Mouse (Mus musculus) Patski (cell line): ENCODE results near the gene Zfp609. TPM values are rescaled to one million over a fixed set of nuclear protein-coding genes. Genes with fewer than 3 reads are reported as not detected.
"Not testable (repeated sequence)": the region's sequence is repeated elsewhere in the genome, so short reads cannot be mapped to it uniquely, and the experiment has no call there.

ENCODE experiments used
- ATAC-seq: fragments of 100-300 bp; one replicate; pipeline ENCODE4 v1.8.0; 2021
- CTCF ChIA-PET: fragments of 350-600 bp; sonication (Branson Sonifier 250); formaldehyde crosslinking; loops from one replicate; lab custom pipeline; 2022; ENCODE audit warnings: inconsistent platforms; lab: Charles Lee
- POLR2A ChIA-PET: fragments of 350-600 bp; sonication (Branson Sonifier 250); formaldehyde crosslinking; loops from one replicate; lab custom pipeline; 2022; ENCODE audit warnings: antibody characterized with exemption, inconsistent platforms; lab: Charles Lee
- DNase-seq: peaks from one replicate; pipeline ENCODE4 v3.0.0-alpha.2; 2011; ENCODE audit warnings: low read depth, low spot score
- H3K27me3 ChIP-seq: fragments of 371-371 bp; one replicate; pipeline ENCODE4 v1.5.1; 2021
- CTCF ChIP-seq: fragments of 100-300 bp; IDR thresholded peaks from one replicate; pipeline ENCODE4 v1.5.1; 2021
- in situ Hi-C: fragments of 300-500 bp; cut with MboI; formaldehyde crosslinking; loops from 3 replicates; pipeline ENCODE4 v1.11.1; 2018; ENCODE audit warnings: low pct_unique_long_range_greater_than_20kb, mixed read lengths
- polyA plus RNA-seq: library from polyadenylated mRNA; unstranded; gene quantifications from one replicate; pipeline ENCODE4 v1.2.3, GENCODE M21; 2021

Zfp609 gene
- polyA plus RNA-seq, 1 experiment from 2014 or later: 25.7 TPM

DNA sequence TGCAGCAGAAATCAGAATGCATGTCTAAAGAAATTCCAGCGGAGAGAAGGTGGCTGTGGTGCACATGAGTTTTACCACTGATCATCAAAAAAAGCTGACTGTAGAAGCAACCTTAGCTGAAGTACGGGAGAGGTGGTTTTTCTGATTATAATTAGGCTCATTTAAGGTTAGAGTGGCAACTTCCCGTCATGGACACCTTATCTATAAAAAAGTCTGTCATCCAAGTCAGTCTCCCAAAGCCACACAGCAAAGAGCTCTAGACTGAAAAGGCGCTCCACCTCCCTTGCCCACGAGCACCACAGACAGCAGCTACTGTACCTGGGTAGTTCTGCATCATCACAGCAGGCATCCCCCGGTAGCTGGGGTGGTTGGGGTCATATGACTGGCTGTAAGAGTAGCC is 126.9 kb downstream of the Zfp609 start:
- TF ChIP-seq CTCF: no peak
- no peak for ATAC-seq
- in situ Hi-C loops: no loop called here
- no peaks in the 10 kb centered on the region for H3K27me3 ChIP-seq
- DNase-seq: no peak
- POLR2A ChIA-PET: no interaction called here
- CTCF ChIA-PET: interaction anchor here (1.2 kb wide), 1 partner anchor 8 kb away, joined by 3 read pairs; no protein-coding TSS in a partner anchor

DNA sequence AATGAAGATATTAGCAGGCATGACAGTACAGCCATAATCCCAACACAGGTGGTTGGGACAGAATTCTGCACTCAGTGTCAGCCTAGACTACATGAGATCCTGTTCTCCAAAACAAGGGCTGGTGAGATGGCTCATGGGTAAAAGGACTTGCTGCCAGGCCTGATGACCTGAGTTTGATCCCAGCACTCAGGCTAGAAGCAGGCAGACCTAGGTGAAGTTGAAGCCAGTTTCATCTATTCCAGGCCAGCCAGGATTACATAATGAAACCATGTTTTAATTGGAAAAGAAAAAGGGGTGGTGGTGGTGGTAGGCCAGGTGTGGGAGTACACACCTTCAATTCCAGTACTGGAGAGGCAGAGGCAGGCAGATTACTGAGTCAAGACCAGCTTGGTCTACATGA is 129.4 kb downstream of the Zfp609 start:
- ATAC-seq (no peak), DNase-seq (no peak)
- TF ChIP-seq CTCF: no peak
- H3K27me3 ChIP-seq: no peaks in the 10 kb centered on the region
- CTCF ChIA-PET: no interaction called here
- in situ Hi-C loops: loop anchor here (5.0 kb wide), 1 partner anchor 154 kb away; no protein-coding TSS in a partner anchor
- POLR2A ChIA-PET: no interaction called here

DNA sequence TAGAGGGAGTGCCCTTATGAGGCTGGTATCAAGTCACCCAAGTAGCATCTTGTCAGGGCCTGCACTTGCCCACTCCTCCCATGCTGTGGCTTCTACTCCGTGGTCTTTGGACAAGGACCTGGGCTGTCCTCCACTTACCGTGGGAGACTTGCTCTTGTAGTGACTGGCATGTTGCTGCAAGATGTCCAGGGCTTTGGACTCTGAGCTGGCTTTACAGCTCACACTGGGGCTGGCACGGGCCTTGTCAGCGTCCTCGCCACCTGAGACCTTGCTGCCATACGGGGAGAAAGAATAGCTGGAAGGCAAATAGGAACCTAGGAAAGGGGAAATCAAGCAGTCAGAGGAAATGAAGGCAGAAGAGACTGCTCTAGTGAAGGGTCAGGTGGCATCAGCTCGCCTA is 130.0 kb downstream of the Zfp609 start:
- POLR2A ChIA-PET: no interaction called here
- DNase-seq (no peak), ATAC-seq (no peak)
- no peaks in the 10 kb centered on the region for H3K27me3 ChIP-seq
- in situ Hi-C loops: loop anchor here (5.0 kb wide), 1 partner anchor 155 kb away; no protein-coding TSS in a partner anchor
- TF ChIP-seq CTCF: no peak
- CTCF ChIA-PET: no interaction called here

DNA sequence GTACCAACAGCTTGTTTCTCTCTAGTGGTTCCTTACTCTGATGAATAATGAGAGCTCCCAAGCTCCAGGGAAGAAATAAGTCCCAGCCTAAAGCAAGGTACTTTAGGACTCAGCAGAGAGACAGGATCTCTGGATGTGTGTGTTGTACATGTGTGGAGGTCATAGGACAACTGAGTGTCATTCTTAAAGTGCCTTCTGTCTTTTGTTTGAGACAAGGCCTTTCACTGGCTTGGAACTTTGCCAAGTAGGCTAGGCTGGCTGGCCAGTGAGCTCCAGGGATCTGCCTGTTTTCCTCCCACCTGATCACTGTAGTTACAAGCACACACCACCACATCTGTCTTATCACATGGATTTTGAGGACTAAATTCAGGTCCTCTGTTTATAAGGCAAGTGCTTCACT is 131.0 kb downstream of the Zfp609 start:
- in situ Hi-C loops: loop anchor here (5.0 kb wide), 1 partner anchor 156 kb away; no protein-coding TSS in a partner anchor
- no peak for ATAC-seq
- H3K27me3 ChIP-seq: no peaks in the 10 kb centered on the region
- POLR2A ChIA-PET: no interaction called here
- CTCF ChIA-PET: interaction anchor here (1.0 to 2.1 kb wide), 9 partner anchors 12 to 149 kb away, joined by 3 to 7 read pairs (median 4); no protein-coding TSS in a partner anchor
- TF ChIP-seq CTCF: no peak
- no peak for DNase-seq

DNA sequence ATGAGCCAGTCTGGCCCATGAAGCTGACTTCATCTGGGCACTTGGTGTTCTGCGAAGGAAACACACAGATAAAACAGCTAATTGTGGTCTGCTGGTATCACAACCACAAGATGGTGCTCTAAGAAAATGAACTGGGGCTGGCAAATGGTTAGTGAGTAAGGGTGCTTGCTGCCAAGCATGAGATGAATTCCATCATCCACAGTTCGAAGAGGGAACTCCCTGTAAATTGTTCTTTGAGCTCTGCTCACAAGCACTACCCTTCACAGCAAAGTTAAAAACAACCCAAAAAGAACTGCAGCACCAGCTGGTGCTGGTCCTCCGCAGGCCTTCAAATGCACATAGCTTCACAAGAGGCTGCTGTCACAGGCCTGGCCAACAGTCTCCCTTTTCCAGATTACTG is 131.7 kb downstream of the Zfp609 start:
- ATAC-seq: no peak
- POLR2A ChIA-PET: interaction anchor here (0.5 kb wide), 1 partner anchor 71 kb away, joined by 4 read pairs; no protein-coding TSS in a partner anchor
- DNase-seq: no peak
- in situ Hi-C loops: loop anchor here (5.0 kb wide), 1 partner anchor 157 kb away; no protein-coding TSS in a partner anchor
- no peaks in the 10 kb centered on the region for H3K27me3 ChIP-seq
- TF ChIP-seq CTCF: no peak
- CTCF ChIA-PET: interaction anchor here (1.0 to 2.1 kb wide), 11 partner anchors 11 to 154 kb away, joined by 3 to 7 read pairs (median 4); no protein-coding TSS in a partner anchor

DNA sequence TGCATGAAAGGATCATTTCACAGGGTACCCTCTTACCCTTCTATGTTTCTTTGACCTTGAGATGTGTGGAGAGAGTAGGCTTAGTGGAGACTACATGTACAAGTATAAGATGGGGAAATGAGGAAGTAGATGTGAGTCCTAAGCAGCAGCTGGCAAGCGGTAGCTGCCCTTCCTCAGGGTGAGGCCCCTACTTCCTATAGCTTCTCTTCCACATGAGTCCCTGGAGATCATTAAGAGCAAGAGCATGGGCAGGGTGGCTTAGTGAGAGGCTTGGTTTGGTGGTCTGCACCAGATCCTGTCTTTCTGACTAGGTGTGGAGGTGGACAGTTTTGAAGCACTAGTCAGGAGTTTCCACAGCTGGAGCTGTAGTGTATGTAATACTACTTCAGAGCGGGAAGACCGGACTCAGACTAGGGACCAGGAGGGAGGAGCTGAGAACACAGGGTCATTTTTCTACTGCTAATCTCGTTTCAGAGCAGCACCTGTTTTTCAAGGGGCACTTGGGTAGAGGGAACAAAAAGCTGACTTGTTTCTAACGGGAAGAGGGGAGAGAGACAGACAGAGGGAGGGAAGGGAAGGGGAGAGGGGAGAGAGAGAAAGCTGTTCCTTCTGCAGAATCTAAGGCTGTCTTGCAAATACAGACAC is 134.3 kb downstream of the Zfp609 start:
- in situ Hi-C loops: no loop called here
- no peak for TF ChIP-seq CTCF
- ATAC-seq (no peak), DNase-seq (no peak)
- ChIA-PET CTCF (interaction anchor here (1.4 to 1.9 kb wide), 2 partner anchors 8 to 87 kb away, joined by 3 to 7 read pairs; no protein-coding TSS in a partner anchor), POLR2A (no interaction called here)
- H3K27me3 ChIP-seq: no peaks in the 10 kb centered on the region

DNA sequence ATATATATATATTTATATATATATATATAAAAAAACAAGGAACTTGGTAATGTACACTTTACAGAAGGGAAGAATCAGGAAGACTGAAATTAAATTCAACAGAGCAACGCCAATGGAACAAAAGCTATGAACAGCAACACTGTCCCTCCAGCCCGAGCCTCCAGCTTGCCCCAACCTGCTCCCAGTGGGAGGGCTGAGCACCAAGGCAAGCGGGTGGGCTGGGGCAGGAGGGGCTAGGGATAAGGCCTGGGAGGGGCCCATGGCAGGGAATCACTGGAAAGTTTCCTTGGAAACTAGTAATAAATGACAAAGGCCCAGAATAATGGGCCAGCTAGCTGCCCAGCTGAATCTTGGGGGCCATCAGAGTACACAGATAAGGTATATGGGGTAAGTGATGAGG is 134.9 kb downstream of the Zfp609 start:
- ATAC-seq (no peak), DNase-seq (no peak)
- CTCF ChIA-PET: interaction anchor here (1.0 to 1.9 kb wide), 2 partner anchors 87 to 136 kb away, joined by 3 to 7 read pairs; no protein-coding TSS in a partner anchor
- POLR2A ChIA-PET: no interaction called here
- no peak for TF ChIP-seq CTCF
- H3K27me3 ChIP-seq: no peaks in the 10 kb centered on the region
- in situ Hi-C loops: no loop called here

DNA sequence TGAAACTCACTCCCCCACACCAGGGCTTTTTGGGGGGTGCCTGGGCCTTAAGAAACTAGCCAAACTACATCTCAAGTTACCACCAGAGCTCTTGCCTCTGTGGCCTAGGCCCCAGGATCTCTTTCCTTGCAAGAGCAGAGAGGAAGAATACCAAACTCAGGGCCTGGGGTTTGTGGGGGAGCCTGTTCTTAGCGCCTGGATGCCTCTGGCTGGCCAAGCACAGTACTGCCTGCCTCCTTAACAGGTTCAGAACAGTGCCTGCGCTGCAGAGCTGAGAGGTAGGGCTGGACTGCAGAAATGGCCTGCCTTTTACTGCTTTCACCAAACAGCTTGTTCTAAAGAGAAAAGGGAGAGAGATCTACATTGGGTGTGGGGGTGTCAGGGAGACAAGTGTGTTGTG is 137.5 kb downstream of the Zfp609 start:
- DNase-seq, H3K27me3 ChIP-seq, POLR2A ChIA-PET, in situ Hi-C loops, CTCF ChIA-PET: not testable (repeated sequence)
- ATAC-seq: peak; percentile 21

DNA sequence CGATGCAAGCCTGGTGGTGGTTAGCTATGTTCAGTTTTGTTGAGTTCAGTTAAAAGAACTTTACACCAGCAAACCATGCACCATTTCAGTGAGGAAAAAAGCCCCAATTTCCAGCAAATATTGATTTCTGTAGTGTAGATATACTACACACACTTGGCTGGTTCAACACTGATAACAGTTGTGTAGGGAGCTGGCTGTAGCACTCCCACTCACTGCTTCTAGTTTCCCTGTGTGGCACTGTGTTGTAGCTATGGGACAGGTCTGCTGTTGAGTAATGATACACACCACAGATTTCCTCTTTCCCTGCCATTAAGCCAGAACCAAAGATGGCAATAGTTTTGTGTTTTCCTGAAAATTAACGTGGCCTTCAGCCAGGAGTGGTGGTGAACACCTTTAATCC is 142.7 kb downstream of the Zfp609 start:
- ChIA-PET CTCF (interaction anchor here (0.7 to 2.1 kb wide), 5 partner anchors 9 to 144 kb away, joined by 3 to 12 read pairs (median 3); no protein-coding TSS in a partner anchor), POLR2A (interaction anchor here (0.5 kb wide), 1 partner anchor 222 kb away, joined by 3 read pairs; no protein-coding TSS in a partner anchor)
- DNase-seq: no peak
- TF ChIP-seq CTCF: no peak
- no peaks in the 10 kb centered on the region for H3K27me3 ChIP-seq
- in situ Hi-C loops: no loop called here
- no peak for ATAC-seq

DNA sequence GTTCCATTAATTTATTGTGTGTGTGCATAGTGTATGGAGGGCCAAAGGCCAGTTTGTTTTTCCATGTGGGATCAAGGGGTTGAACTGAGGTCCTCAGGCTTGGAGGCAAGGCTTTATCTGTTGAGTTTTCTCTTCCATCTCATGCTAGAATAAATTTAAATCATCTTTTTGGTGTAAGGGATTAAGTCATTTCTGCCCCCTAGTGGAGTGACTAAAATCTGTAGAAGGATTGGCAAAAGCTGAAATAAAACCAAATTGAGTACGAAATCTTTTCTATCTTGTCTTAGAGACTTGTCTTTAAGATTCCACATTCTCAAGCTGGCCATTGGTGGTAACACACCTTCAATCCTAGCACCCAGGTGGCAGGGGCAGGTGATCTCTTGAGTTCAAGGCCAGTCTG is 144.4 kb downstream of the Zfp609 start:
- in situ Hi-C loops: no loop called here
- ChIA-PET CTCF (interaction anchor here (1.5 kb wide), 1 partner anchor 8 kb away, joined by 3 read pairs; no protein-coding TSS in a partner anchor), POLR2A (no interaction called here)
- no peaks in the 10 kb centered on the region for H3K27me3 ChIP-seq
- DNase-seq (no peak), ATAC-seq (no peak)
- peak; percentile 55 for TF ChIP-seq CTCF

DNA sequence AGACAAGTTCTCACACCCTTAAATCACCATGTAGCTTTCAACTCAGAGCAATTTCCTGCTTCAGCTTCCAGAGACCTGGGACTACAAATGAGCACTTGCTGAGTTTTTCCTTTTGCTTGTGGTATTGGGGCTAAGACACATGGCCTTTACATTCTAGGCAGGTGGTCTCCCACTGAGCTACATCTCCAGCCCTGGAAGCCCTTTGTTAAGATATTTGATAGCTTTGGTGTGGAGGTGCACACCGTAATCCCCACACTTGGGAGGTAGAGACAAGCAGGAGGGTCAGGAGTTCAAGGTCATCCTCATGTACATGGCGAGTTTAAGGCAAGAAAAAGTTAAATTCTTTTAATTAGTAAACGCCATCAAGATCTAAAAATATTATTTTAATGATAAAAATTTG is 145.2 kb downstream of the Zfp609 start:
- no peaks in the 10 kb centered on the region for H3K27me3 ChIP-seq
- no peak for TF ChIP-seq CTCF
- CTCF ChIA-PET: interaction anchor here (0.8 kb wide), 1 partner anchor 24 kb away, joined by 3 read pairs; no protein-coding TSS in a partner anchor
- ATAC-seq (no peak), DNase-seq (no peak)
- POLR2A ChIA-PET: no interaction called here
- in situ Hi-C loops: no loop called here
